Mouse (Mus musculus) ES-Bruce4 (cell line): ENCODE results near the gene Grn.

Experiments used
- CTCF ChIP-seq: IDR thresholded peaks from one replicate; pipeline ENCODE4 v1.8.1; 2011; ENCODE audit warnings: low read depth, low read length
- EP300 ChIP-seq: IDR thresholded peaks from 2 replicates; pipeline ENCODE4 v1.6.1; 2011; ENCODE audit warnings: low read depth, low read length; ENCODE audit not compliant: insufficient read depth
- POLR2A ChIP-seq: IDR thresholded peaks from one replicate; pipeline ENCODE4 v1.8.1; 2011; ENCODE audit warnings: low read length; ENCODE audit not compliant: insufficient read depth

GRCm38 (mm10) chr11:102465713-102466436, 35.8 kb downstream of the Grn start:
- TF ChIP-seq POLR2A (no peak), CTCF (no peak), EP300 (no peak)
